10 mouse cellular contexts compared by ENCODE assay signal in genomic region chr1:20906128-20906515, GRCm38 (mm10). TPM values are rescaled to one million over a fixed set of nuclear protein-coding genes. Genes with fewer than 3 reads are reported as not detected.
A peak's percentile ranks its signal among the peaks of the same experiment; 100 is the strongest.
DNase-seq lines count a peak whose midpoint lies in the region; ATAC-seq and TF ChIP-seq lines count a peak whose summit lies in the region.
"Had no signal": no experiment of that assay in that cellular context is flagged by ENCODE, and none has a peak within 500 bp of the region (broad histone marks: within the 10 kb centered on the region; RNA-seq: fewer than 3 reads in every experiment).

No protein-coding gene starts in this region.

- H3K36me3 ChIP-seq in midbrain, embryonic 10.5 days, result no peaks in the 10 kb centered on the region
- H3K36me3 ChIP-seq in midbrain, embryonic 11.5 days (ENCODE audit: control insufficient read depth, insufficient read depth, low read length), result no peaks in the 10 kb centered on the region
- no peaks in the 10 kb centered on the region for H3K36me3 ChIP-seq in hindbrain, postnatal 0 days (ENCODE audit: insufficient read depth, low read length)

- no peak overlapping the region for H3K4me2 ChIP-seq in midbrain, embryonic 11.5 days
- H3K4me2 ChIP-seq in hindbrain, postnatal 0 days (ENCODE audit: low read depth, low read length), result no peak overlapping the region

- peaks cover 18% of the 10 kb centered on the region for H3K4me1 ChIP-seq in midbrain, embryonic 10.5 days
- peaks cover 16% of the 10 kb centered on the region for H3K4me1 ChIP-seq in midbrain, embryonic 11.5 days (ENCODE audit: control insufficient read depth, insufficient read depth, low read length)
- no peaks in the 10 kb centered on the region; the same call in 1 of the 2 replicates for H3K4me1 ChIP-seq in hindbrain, postnatal 0 days (ENCODE audit: insufficient read depth, low read length)

- H3K9ac ChIP-seq in midbrain, embryonic 11.5 days (ENCODE audit: low read length), result no peak overlapping the region
- no peak overlapping the region for H3K9ac ChIP-seq in hindbrain, postnatal 0 days (replicated peaks; ENCODE audit: low read length)
- H3K9ac ChIP-seq: liver, embryonic 14.5 days had no signal

- no peaks in the 10 kb centered on the region for H3K27me3 ChIP-seq in midbrain, embryonic 10.5 days (ENCODE audit: low read depth, poor library complexity, severe bottlenecking)
- H3K27me3 ChIP-seq in midbrain, embryonic 11.5 days (ENCODE audit: control insufficient read depth, insufficient read depth, low read length), result no peaks in the 10 kb centered on the region
- no peaks in the 10 kb centered on the region for H3K27me3 ChIP-seq in hindbrain, postnatal 0 days (ENCODE audit: insufficient read depth, low read length)

- intact Hi-C loops in left cerebral cortex, postnatal 25 days (cut with DNase I), result no loop called here

- TF ChIP-seq CTCF in hindbrain, postnatal 0 days (IDR thresholded peaks at IDR 0.05; ENCODE audit: low read depth), result no peak

- WGBS in midbrain, embryonic 10.5 days, result 93% methylated on average over 9 of the region's 9 CpGs
- 89% methylated on average over 9 of the region's 9 CpGs for WGBS in midbrain, embryonic 11.5 days
- WGBS in hindbrain, postnatal 0 days, result 56% methylated on average over 9 of the region's 9 CpGs

- no peak overlapping the region for H3K4me3 ChIP-seq in midbrain, embryonic 10.5 days
- H3K4me3 ChIP-seq in midbrain, embryonic 11.5 days (ENCODE audit: low read depth, low read length), result no peak overlapping the region
- H3K4me3 ChIP-seq in hindbrain, postnatal 0 days (ENCODE audit: low read length), result no peak overlapping the region

- no peak for ATAC-seq in midbrain, embryonic 11.5 days (ENCODE audit: low FRiP score)
- peak; percentile 77 for ATAC-seq in hindbrain, postnatal 0 days
- no peak for ATAC-seq in CD4-positive, CD25-positive, alpha-beta regulatory T cell, adult 4 months
- ATAC-seq: activated CD4-positive, CD25-positive, alpha-beta regulatory T cell, adult 4 months had no signal

- DNase-seq in midbrain, embryonic 10.5 days (ENCODE audit: low spot score), result no peak
- no peak for DNase-seq in midbrain, embryonic 11.5 days (ENCODE audit: low spot score, missing footprints)
- DNase-seq in hindbrain, postnatal 0 days (ENCODE audit: low spot score), result peak; percentile 70
- peak; percentile 72 to 98 for DNase-seq in left cerebral cortex, postnatal 25 days (ENCODE audit: low spot score in 2 of 2)
- DNase-seq in right cerebral cortex, postnatal 4 days, result peak; percentile 66
- DNase-seq in spleen, adult 12 weeks (ENCODE audit: low spot score), result no peak
- DNase-seq in liver, result no peak

- H3K9me3 ChIP-seq in midbrain, embryonic 10.5 days (replicated peaks), result no peaks in the 10 kb centered on the region
- no peaks in the 10 kb centered on the region for H3K9me3 ChIP-seq in midbrain, embryonic 11.5 days (ENCODE audit: control insufficient read depth, low read length)
- H3K9me3 ChIP-seq in hindbrain, postnatal 0 days (ENCODE audit: low read length), result no peaks in the 10 kb centered on the region

- H3K27ac ChIP-seq in midbrain, embryonic 10.5 days (replicated peaks), result peak overlapping the region; percentile 49; the same call in 1 of the 2 replicates
- no peak overlapping the region for H3K27ac ChIP-seq in midbrain, embryonic 11.5 days (ENCODE audit: low read depth, low read length)
- H3K27ac ChIP-seq in hindbrain, postnatal 0 days, result peak overlapping the region; percentile 67
- H3K27ac ChIP-seq: liver, embryonic 14.5 days had no signal

RNA-seq across cellular contexts. Expression of gene Paqr8, which starts 15.7 kb away (rescaled TPM):
- polyA plus RNA-seq in midbrain, embryonic 10.5 days (2016; fragmentation: Nextera tagmentation; extraction: Ambion mirVana), result 5.3 and 6.4 TPM in 2 replicates
- 7.2 and 7.7 TPM in 2 replicates for polyA plus RNA-seq in midbrain, embryonic 11.5 days (2014; fragmentation: Nextera tagmentation; extraction: Ambion mirVana)
- 187 and 212 TPM in 2 replicates for total RNA-seq in hindbrain, postnatal 0 days (2014; rRNA removed)
- 47.8 and 51.6 TPM in 2 replicates for polyA plus RNA-seq in hindbrain, postnatal 0 days (2015; fragmentation: Nextera tagmentation; extraction: Ambion mirVana)
- 100 to 1,000 TPM; 116 to 117 TPM for total RNA-seq in left cerebral cortex, postnatal 25 days (2021)
- 1 to 10 TPM; 2.2 to 5.8 TPM for polyA plus RNA-seq in CD4-positive, CD25-positive, alpha-beta regulatory T cell, adult 4 months (2017; shearing (Covaris generic))

RNA-seq across cellular contexts. Expression of gene Efhc1, which starts 45.3 kb away (rescaled TPM):
- 1.9 and 2.0 TPM in 2 replicates for polyA plus RNA-seq in midbrain, embryonic 10.5 days (2016; fragmentation: Nextera tagmentation; extraction: Ambion mirVana)
- 2.5 and 2.6 TPM in 2 replicates for polyA plus RNA-seq in midbrain, embryonic 11.5 days (2014; fragmentation: Nextera tagmentation; extraction: Ambion mirVana)
- total RNA-seq in hindbrain, postnatal 0 days (2014; rRNA removed), result 2.7 and 8.1 TPM in 2 replicates
- polyA plus RNA-seq in hindbrain, postnatal 0 days (2015; fragmentation: Nextera tagmentation; extraction: Ambion mirVana), result 3.4 and 3.9 TPM in 2 replicates
- 1 to 10 TPM in 1 of 2 experiments, under 1 TPM in 1; 0.80 to 1.8 TPM for total RNA-seq in left cerebral cortex, postnatal 25 days (2021)
- 1 to 10 TPM in 1 of 2 experiments, under 1 TPM in 1; 0.54 to 1.2 TPM for polyA plus RNA-seq in CD4-positive, CD25-positive, alpha-beta regulatory T cell, adult 4 months (2017; shearing (Covaris generic))

Comparison
In these comparisons a context has a peak if more than half of its experiments do, and no peak if none do; other contexts are left out.
1. DNase-seq: peak in hindbrain, postnatal 0 days (single experiment), left cerebral cortex, postnatal 25 days (2 of 2) and right cerebral cortex, postnatal 4 days (single experiment); none in midbrain, embryonic 10.5 days (single experiment), midbrain, embryonic 11.5 days (single experiment), spleen, adult 12 weeks (single experiment) and liver (single experiment).